Mouse (Mus musculus) stomach, embryonic 15.5 days (tissue): Measurements from ENCODE around the gene Cryzl2. TPM values are rescaled to one million over a fixed set of nuclear protein-coding genes. Genes with fewer than 3 reads are reported as not detected.

Experiments
- ATAC-seq: fragments of 200-750 bp; cut with Nextera tagmentation; 2 replicates; pipeline ENCODE4 v1.8.0; 2017; ENCODE audit warnings: low read depth, moderate number of reproducible peaks, moderate TSS enrichment; ENCODE audit not compliant: insufficient read depth, low FRiP score
- H3K27ac ChIP-seq: fragments of 300-500 bp; sonication (generic); 2 replicates; pipeline ENCODE4 v1.5.1; 2015; ENCODE audit warnings: mild to moderate bottlenecking, inconsistent platforms
- H3K27me3 ChIP-seq: fragments of 300-500 bp; sonication (generic); replicated peaks from 2 replicates; pipeline ENCODE4 v1.6.1; 2015; ENCODE audit warnings: inconsistent platforms
- H3K36me3 ChIP-seq: fragments of 300-500 bp; sonication (generic); 2 replicates; pipeline ENCODE4 v1.6.1; 2015; ENCODE audit warnings: inconsistent platforms
- H3K4me1 ChIP-seq: fragments of 300-500 bp; sonication (generic); 2 replicates; pipeline ENCODE4 v1.6.1; 2015; ENCODE audit warnings: inconsistent platforms
- H3K4me2 ChIP-seq: fragments of 300-500 bp; sonication (generic); 2 replicates; pipeline ENCODE4 v1.6.1; 2015; ENCODE audit warnings: mild to moderate bottlenecking, inconsistent platforms
- H3K4me3 ChIP-seq: fragments of 300-500 bp; sonication (generic); replicated peaks from 2 replicates; pipeline ENCODE4 v1.5.1; 2015; ENCODE audit warnings: inconsistent platforms
- H3K9ac ChIP-seq: fragments of 300-500 bp; sonication (generic); 2 replicates; pipeline ENCODE4 v1.6.1; 2015; ENCODE audit warnings: inconsistent platforms
- H3K9me3 ChIP-seq: fragments of 300-500 bp; sonication (generic); 2 replicates; pipeline ENCODE4 v1.6.1; 2016; ENCODE audit warnings: inconsistent platforms
- WGBS: fragments of 180-500 bp; shearing (Covaris S2); methylation state at CpG from one replicate; pipeline ENCODE4 v1.1.7; 2015; 5-methylcytosine and 5-hydroxymethylcytosine counted together
- polyA plus RNA-seq: library from polyadenylated mRNA; unstranded; fragments of >200 nt; fragmentation: Nextera tagmentation; extraction: Ambion mirVana; gene quantifications from 2 replicates; pipeline ENCODE4 v1.2.1, GENCODE M21; 2015

The Cryzl2 gene
- 10.1 and 11.1 TPM in 2 replicates for polyA plus RNA-seq

- Histone ChIP-seq H3K4me2 (peak within 1 kb of the TSS; percentile 55), H3K36me3 (no peaks in the 10 kb centered on the region), H3K9me3 (no peaks in the 10 kb centered on the region), H3K27me3 (no peaks in the 10 kb centered on the region), H3K9ac (no peak within 1 kb of the TSS), H3K4me1 (no peaks in the 10 kb centered on the region), H3K4me3 (peak within 1 kb of the TSS; percentile 30), H3K27ac (no peak within 1 kb of the TSS)
- ATAC-seq, result peak; percentile 93
- WGBS, result 9% methylated on average over 27 of the region's 29 CpGs
These were observed at the start of gene Cryzl2 for GRCm38 (mm10) chr1:157458421-157459208. Gene Cryzl2, plus strand, starts transcription at chr1:157458577.

- ATAC-seq, result no peak
- Histone ChIP-seq H3K4me3 (no peak overlapping the region), H3K27me3 (no peaks in the 10 kb centered on the region), H3K9ac (no peak overlapping the region), H3K9me3 (no peaks in the 10 kb centered on the region), H3K36me3 (no peaks in the 10 kb centered on the region), H3K27ac (no peak overlapping the region), H3K4me2 (no peak overlapping the region), H3K4me1 (peaks cover 5% of the 10 kb centered on the region; the same call in 1 of the 2 replicates)
- WGBS, result 75% methylated on average over 2 of the region's 2 CpGs
These were observed 48.7 kb upstream of the Cryzl2 start for GRCm38 (mm10) chr1:157409648-157410047.

DNA sequence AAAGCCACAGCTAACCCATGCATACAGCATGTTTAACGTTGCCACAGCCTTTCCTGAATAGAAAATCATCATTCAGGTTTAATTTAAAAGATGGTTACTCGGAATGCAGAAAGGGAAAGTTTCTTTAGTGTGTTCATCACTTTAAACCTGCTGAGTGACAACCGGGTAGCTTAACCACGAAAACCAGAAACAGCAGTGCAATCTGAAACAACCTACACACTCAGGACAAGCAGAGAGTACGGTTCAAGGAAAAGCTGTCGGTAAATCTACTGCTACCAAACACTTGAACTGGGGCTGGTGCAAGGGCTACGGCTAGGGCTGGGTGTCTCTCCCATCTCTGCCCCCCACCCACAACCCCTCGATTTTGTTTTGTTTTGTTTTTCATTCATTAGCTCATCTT, 47.4 kb upstream of the Cryzl2 start:
- Histone ChIP-seq H3K4me2 (peak overlapping the region; percentile 86), H3K9me3 (no peaks in the 10 kb centered on the region), H3K36me3 (no peaks in the 10 kb centered on the region), H3K4me3 (peak overlapping the region; percentile 97), H3K9ac (no peak overlapping the region), H3K27ac (no peak overlapping the region), H3K27me3 (no peaks in the 10 kb centered on the region), H3K4me1 (peaks cover 5% of the 10 kb centered on the region; the same call in 1 of the 2 replicates)
- 21% methylated on average over 8 of the region's 8 CpGs for WGBS
- ATAC-seq, result no peak

DNA sequence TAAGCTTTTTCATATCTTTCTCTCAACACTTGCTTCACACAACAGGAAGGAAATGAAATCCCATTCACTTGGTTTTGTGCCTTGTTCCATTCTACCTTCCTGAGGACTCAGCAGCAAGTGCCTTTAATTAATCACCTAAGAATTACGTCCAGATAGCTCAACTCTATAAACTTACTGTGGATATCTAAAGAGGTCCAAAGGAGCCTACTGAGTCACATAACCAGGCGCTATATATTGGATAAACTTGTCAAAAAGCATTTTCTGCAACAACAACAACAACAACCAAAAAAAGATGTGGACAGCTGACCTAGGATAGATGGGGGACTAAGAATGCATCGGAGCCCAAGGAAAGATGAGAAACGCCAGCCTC, 47.1 kb upstream of the Cryzl2 start:
- 1% methylated on average over 4 of the region's 4 CpGs for WGBS
- peak overlapping the region; percentile 86 for H3K4me2 ChIP-seq
- no peaks in the 10 kb centered on the region for H3K27me3 ChIP-seq
- H3K27ac ChIP-seq, result 0 out of 2 replicates have a peak overlapping the region, but pooled peaks have one; percentile 94
- no peak for ATAC-seq
- H3K4me3 ChIP-seq, result peak overlapping the region; percentile 97
- no peaks in the 10 kb centered on the region for H3K36me3 ChIP-seq
- peaks cover 5% of the 10 kb centered on the region; the same call in 1 of the 2 replicates for H3K4me1 ChIP-seq
- no peaks in the 10 kb centered on the region for H3K9me3 ChIP-seq
- H3K9ac ChIP-seq, result peak overlapping the region; percentile 61; the same call in 1 of the 2 replicates

DNA sequence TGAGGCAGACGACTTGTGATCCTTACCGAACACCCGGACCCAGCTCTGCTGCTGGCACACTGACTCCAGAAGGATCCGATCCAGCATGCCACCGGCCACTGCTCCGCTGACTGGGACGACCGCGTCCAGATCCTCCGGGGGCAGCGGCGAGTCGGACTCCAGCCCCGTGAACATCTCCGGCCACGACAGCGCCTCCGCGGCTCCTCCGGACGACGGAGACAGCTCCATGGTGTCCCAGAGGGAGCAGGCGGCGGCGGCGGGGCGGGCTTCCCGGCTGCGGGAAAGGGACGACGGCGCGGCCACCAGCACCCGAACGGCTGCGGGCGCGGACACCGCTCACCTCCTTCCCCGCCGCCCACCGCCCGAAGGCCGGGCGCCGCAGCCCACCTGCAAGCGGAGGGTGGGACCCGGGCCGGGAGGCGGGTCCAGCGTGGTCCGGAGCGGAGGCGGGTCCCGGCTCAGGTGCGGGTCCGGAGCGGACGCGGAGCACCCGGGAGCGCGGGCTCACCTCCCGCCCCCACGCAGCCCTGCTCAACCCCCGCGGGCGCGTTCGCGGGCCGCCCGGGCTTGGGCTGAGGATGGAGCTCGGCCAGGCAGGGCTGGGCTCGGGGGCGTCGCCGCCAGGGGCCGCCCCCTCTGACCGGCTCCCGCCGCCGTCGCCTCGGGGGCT, 46.5 kb upstream of the Cryzl2 start:
- Histone ChIP-seq H3K4me2 (peak overlapping the region; percentile 86), H3K27ac (peak overlapping the region; percentile 94), H3K36me3 (no peaks in the 10 kb centered on the region), H3K4me3 (peak overlapping the region; percentile 97), H3K4me1 (peaks cover 5% of the 10 kb centered on the region; the same call in 1 of the 2 replicates), H3K9me3 (no peaks in the 10 kb centered on the region), H3K27me3 (no peaks in the 10 kb centered on the region), H3K9ac (peak overlapping the region; percentile 61)
- ATAC-seq, result peak; percentile 85
- WGBS, result under 1% methylated on average over 78 of the region's 85 CpGs

DNA sequence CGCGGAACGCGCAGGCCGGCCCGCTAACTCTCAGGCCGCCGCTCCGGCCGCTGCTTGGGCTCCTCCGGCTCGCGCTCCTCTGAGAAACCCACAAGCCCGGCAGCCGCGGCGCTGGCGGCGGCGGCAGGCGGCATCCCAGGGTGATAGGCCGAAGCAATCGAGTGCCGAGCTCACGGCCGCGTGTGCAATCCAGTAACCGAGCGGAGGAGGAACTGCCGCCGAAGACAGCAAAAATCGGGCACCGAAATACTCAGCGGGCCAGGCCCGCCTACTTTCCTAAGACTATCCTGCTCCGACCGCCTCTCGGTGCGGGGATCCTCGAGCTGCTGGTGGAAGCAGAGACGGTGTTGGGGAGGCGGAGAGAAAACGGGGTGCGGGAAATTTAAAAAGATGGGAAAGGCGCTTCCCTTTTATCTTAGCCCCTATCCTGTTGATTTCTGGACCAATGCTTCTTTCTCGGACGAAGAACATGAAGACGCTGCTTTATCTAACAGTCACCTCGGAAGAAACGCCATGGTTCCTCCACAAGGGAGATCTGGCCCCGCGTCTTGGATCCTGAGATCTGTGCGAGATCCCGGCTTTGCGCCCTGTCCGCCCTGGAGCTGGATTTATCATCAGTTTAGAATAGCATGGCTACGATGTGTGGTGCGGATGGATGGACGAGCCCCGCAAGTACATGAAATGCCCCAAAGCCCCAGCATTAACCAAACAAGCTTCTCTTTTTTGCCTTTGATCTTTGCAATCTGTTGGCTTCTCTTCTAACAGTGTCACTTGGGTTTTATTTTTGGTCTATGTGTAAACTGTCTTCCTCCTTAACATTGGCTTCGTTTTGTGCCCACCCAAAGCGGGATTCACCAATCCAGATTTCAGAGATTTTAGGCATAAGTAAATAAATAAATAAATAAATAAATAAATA, 45.7 kb upstream of the Cryzl2 start, which contains the start of gene Rasal2:
Gene Rasal2, minus strand, starts transcription at position 142 of the 916 bp plus-strand sequence.
- H3K4me1 ChIP-seq, result peaks cover 5% of the 10 kb centered on the region; the same call in 1 of the 2 replicates
- H3K9ac ChIP-seq, result peak within 1 kb of the TSS; percentile 61
- no peaks in the 10 kb centered on the region for H3K36me3 ChIP-seq
- peak within 1 kb of the TSS; percentile 97 for H3K4me3 ChIP-seq
- peak; percentile 96 for ATAC-seq
- H3K27ac ChIP-seq, result peak within 1 kb of the TSS; percentile 94
- no peaks in the 10 kb centered on the region for H3K27me3 ChIP-seq
- H3K9me3 ChIP-seq, result no peaks in the 10 kb centered on the region
- H3K4me2 ChIP-seq, result peak within 1 kb of the TSS; percentile 86
- WGBS, result 1% methylated on average over 62 of the region's 62 CpGs

DNA sequence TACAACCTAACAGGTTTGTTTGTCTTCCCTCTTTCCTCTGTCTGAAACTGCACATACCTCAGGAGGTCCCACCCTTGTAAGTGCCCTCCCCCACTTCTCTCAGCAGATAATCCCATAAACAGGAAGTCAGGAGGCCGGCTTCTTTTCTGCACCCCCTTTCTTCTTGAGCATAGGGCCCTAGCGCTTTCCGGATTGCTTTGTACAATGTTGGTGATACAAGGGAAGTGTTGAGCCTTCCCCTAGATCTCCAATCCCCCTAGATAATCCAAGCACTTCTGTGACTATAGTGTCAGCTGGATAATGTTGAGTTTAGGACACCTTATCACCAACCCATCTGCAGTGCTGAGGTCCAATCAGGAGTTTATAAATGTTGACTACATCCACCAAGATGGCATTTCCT, 42.6 kb upstream of the Cryzl2 start:
- H3K27ac ChIP-seq, result no peak overlapping the region

DNA sequence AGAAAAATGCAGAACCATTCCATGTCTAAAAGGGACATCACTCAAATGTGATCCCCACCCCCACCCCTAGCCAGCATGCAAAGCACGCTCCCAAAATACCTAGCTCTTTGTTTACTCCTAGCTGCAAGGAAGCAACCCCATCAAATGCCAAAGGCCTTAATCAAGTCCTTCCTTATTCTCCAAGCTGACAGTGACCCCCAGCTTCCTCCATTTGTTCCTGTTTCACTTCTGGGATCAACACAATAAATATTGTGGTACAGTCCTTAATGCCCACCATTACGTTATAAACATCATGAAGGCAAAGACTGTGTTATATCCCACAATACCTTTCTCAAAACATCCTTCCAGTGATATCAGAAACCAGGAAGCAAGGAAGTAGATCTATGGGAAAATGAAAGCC, 41.7 kb upstream of the Cryzl2 start:
- no peak overlapping the region for H3K27ac ChIP-seq
- no peaks in the 10 kb centered on the region for H3K9me3 ChIP-seq
- H3K27me3 ChIP-seq, result no peaks in the 10 kb centered on the region
- no peaks in the 10 kb centered on the region for H3K4me1 ChIP-seq
- ATAC-seq, result no peak
- H3K36me3 ChIP-seq, result no peaks in the 10 kb centered on the region
- H3K4me2 ChIP-seq, result no peak overlapping the region
- H3K9ac ChIP-seq, result no peak overlapping the region
- no peak overlapping the region for H3K4me3 ChIP-seq
- WGBS, result 84% methylated on average over 2 of the region's 2 CpGs

More for the DNA sequence above, 42.6 kb upstream of the Cryzl2 start:
- Histone ChIP-seq H3K27me3 (no peaks in the 10 kb centered on the region), H3K4me2 (no peak overlapping the region), H3K36me3 (no peaks in the 10 kb centered on the region), H3K4me1 (peaks cover 3% of the 10 kb centered on the region; the same call in 1 of the 2 replicates), H3K4me3 (no peak overlapping the region), H3K9me3 (no peaks in the 10 kb centered on the region), H3K9ac (no peak overlapping the region)
- WGBS, result 58% methylated on average over 3 of the region's 3 CpGs
- no peak for ATAC-seq

DNA sequence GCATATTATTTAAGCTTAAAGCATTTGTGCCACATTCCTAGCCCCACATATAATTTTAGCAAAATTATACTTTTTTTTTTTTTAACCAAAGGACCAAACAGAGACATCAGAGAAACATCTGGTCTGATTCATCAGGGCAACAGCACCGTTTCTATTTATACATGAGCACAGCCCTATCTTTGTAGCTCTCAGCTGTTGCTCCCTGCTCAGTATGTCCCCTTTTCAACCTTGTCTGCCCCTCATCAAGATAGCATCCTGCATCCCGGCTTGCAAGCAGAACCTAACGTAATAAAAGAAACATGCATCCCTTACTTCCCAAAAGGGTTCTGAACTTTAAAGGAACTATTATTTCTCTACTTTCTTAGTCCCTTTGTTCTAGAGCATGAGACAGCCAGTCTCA, 41.0 kb upstream of the Cryzl2 start:
- WGBS, result 66% methylated on average over 3 of the region's 3 CpGs
- no peak for ATAC-seq
- H3K36me3 ChIP-seq, result no peaks in the 10 kb centered on the region

GRCm38 (mm10) chr1:157417861-157418260, 40.5 kb upstream of the Cryzl2 start:
- Histone ChIP-seq H3K9ac (no peak overlapping the region), H3K4me3 (no peak overlapping the region), H3K9me3 (no peaks in the 10 kb centered on the region), H3K27ac (no peak overlapping the region; the same call in 1 of the 2 replicates), H3K4me1 (no peaks in the 10 kb centered on the region), H3K4me2 (no peak overlapping the region), H3K27me3 (no peaks in the 10 kb centered on the region), H3K36me3 (no peaks in the 10 kb centered on the region)
- no peak for ATAC-seq
- 57% methylated on average over 7 of the region's 7 CpGs for WGBS

More for the DNA sequence above, 41.0 kb upstream of the Cryzl2 start:
- Histone ChIP-seq H3K27ac (no peak overlapping the region), H3K4me3 (no peak overlapping the region), H3K4me2 (no peak overlapping the region), H3K4me1 (no peaks in the 10 kb centered on the region), H3K9ac (no peak overlapping the region), H3K27me3 (no peaks in the 10 kb centered on the region), H3K9me3 (no peaks in the 10 kb centered on the region)

GRCm38 (mm10) chr1:157425741-157426427, 32.5 kb upstream of the Cryzl2 start:
- no peak overlapping the region for H3K4me3 ChIP-seq
- no peak overlapping the region for H3K9ac ChIP-seq
- H3K27me3 ChIP-seq, result no peaks in the 10 kb centered on the region
- H3K36me3 ChIP-seq, result no peaks in the 10 kb centered on the region
- peak overlapping the region; percentile 27; the same call in 1 of the 2 replicates for H3K4me2 ChIP-seq
- no peak overlapping the region for H3K27ac ChIP-seq
- H3K4me1 ChIP-seq, result 0 out of 2 replicates have a peak, but pooled peaks cover 6% of the 10 kb centered on the region
- no peaks in the 10 kb centered on the region for H3K9me3 ChIP-seq
- WGBS, result 39% methylated on average over 8 of the region's 8 CpGs
- no peak for ATAC-seq
